Mouse (Mus musculus) neural tube, embryonic 10.5 days (tissue): ENCODE results near the gene 4933402E13Rik.

Experiments used
- DNase-seq: peaks from one replicate; pipeline ENCODE4 v3.0.0-alpha.2; 2017; ENCODE audit warnings: low spot score; ENCODE audit errors: extremely low spot score

Gene 4933402E13Rik

DNA sequence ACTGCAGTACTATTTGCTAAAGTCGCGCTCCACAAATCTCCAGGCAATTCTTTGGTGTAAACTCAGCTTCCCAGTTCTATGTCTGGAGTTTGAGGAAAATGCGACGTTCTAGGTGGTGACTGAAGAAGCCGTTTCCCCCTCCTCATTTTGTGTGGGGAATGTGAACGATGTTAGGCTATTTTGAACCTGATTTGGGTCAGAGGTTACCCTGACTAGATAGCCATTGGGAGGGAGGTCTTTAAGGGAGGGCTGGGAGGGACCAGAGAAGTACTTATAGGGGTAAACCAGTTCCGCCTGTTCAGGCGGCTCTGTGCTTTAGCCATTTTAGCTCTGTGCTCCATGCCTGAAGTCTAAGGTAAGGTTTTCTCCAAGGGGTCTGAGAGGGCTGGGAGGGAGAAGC, at the start of gene 4933402E13Rik:
Gene 4933402E13Rik, plus strand, starts transcription at position 301 of the 400 bp plus-strand sequence.
- no peak for DNase-seq
